Mouse (Mus musculus) kidney, postnatal 0 days (tissue): ENCODE measurements around the gene Txnrd3. TPM values are rescaled to one million over a fixed set of nuclear protein-coding genes. Genes with fewer than 3 reads are reported as not detected.
A peak's percentile ranks its signal among the peaks of the same experiment; 100 is the strongest.

Source experiments
- ATAC-seq: fragments of 200-750 bp; cut with Nextera tagmentation; replicated peaks from 2 replicates; pipeline ENCODE4 v1.8.0; 2017; ENCODE audit warnings: low read depth, moderate number of reproducible peaks, moderate TSS enrichment, moderate library complexity; ENCODE audit not compliant: low FRiP score
- DNase-seq: peaks from one replicate; pipeline ENCODE4 v3.0.0-alpha.2; 2016; ENCODE audit warnings: low spot score
- H3K27ac ChIP-seq: fragments of 300-500 bp; sonication (generic); 2 replicates; pipeline ENCODE4 v1.5.1; 2014; ENCODE audit warnings: mild to moderate bottlenecking
- H3K27me3 ChIP-seq: fragments of 300-500 bp; sonication (generic); 2 replicates; pipeline ENCODE4 v1.6.1; 2014; ENCODE audit warnings: low read length, mixed read lengths; ENCODE audit not compliant: insufficient read depth
- H3K36me3 ChIP-seq: fragments of 300-500 bp; sonication (generic); 2 replicates; pipeline ENCODE4 v1.6.1; 2014; ENCODE audit warnings: low read length, mixed read lengths; ENCODE audit not compliant: insufficient read depth
- H3K4me1 ChIP-seq: fragments of 300-500 bp; sonication (generic); replicated peaks from 2 replicates; pipeline ENCODE4 v1.6.1; 2014; ENCODE audit warnings: antibody characterized with exemption, low read length, mixed read lengths; ENCODE audit not compliant: insufficient read depth
- H3K4me2 ChIP-seq: fragments of 300-500 bp; sonication (generic); 2 replicates; pipeline ENCODE4 v1.6.1; 2014; ENCODE audit warnings: mild to moderate bottlenecking, low read length, moderate library complexity, mixed read lengths
- H3K4me3 ChIP-seq: fragments of 300-500 bp; sonication (generic); replicated peaks from 2 replicates; pipeline ENCODE4 v1.5.1; 2014; ENCODE audit warnings: low read depth, low read length
- H3K9ac ChIP-seq: fragments of 300-500 bp; sonication (generic); 2 replicates; pipeline ENCODE4 v1.6.1; 2014; ENCODE audit warnings: low read depth, low read length
- H3K9me3 ChIP-seq: fragments of 300-500 bp; sonication (generic); replicated peaks from 2 replicates; pipeline ENCODE4 v1.6.1; 2016; ENCODE audit warnings: low read length, inconsistent platforms, mixed read lengths
- CTCF ChIP-seq: IDR thresholded peaks from 2 replicates; pipeline ENCODE4 v1.5.1; 2016; ENCODE audit warnings: antibody characterized with exemption, low read depth, mild to moderate bottlenecking, moderate library complexity
- WGBS: fragments of 180-500 bp; shearing (Covaris S2); extraction: QIAGEN DNeasy Blood & Tissue Kit; methylation state at CpG from one replicate; pipeline ENCODE4 v1.1.7; 2014; 5-methylcytosine and 5-hydroxymethylcytosine counted together
- polyA plus RNA-seq: library from polyadenylated mRNA; unstranded; fragments of >200 nt; fragmentation: Nextera tagmentation; extraction: Ambion mirVana; gene quantifications from 2 replicates; pipeline ENCODE4 v1.2.1, GENCODE M21; 2015

Txnrd3 gene
- polyA plus RNA-seq, 1 experiment from 2014 or later, result 29.2 TPM

DNA sequence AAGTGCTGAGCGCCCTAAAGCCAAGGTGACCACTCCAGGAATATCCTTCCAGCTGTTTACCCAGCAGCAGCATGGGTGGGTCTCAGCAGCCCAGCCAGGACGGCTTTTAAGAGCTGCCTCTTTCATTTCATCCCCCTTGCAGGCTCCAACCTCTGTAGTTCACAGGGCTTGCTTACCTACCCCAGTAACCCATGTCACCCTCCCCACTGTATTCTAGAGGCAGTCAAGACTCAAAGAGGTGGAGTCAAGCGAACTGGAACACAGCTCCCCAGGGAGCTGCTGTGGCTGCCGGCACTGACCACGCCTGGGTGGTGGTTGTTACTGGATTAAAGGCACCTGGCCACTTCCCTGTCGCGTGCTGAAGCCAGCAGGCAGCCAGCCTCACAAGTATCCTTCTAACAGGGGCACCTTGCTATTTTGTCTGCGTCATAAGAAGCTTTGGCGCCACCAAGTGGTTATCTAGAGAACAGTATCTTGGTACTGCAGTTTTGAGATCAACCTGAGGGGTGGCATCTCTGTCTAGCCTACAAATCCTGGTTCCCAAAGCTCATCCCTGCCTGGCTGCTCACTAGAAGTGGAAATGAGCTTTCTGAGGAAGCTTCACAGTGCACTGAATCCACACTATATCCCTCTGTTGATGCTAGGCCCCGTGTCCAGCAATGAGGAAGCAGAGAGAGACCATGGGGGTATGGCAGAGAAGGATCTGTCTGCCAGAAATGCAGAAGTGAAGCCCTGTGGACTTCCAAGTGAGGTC lies 11.8 kb upstream of the Txnrd3 start:
- Histone ChIP-seq H3K9ac (no peak overlapping the region), H3K9me3 (no peaks in the 10 kb centered on the region), H3K36me3 (no peaks in the 10 kb centered on the region), H3K4me1 (peaks cover 5% of the 10 kb centered on the region; the same call in 1 of the 2 replicates), H3K27ac (no peak overlapping the region), H3K4me2 (no peak overlapping the region), H3K4me3 (no peak overlapping the region), H3K27me3 (no peaks in the 10 kb centered on the region)
- ATAC-seq (peak; percentile 73), DNase-seq (peak; percentile 95)
- 9% methylated on average over 10 of the region's 10 CpGs for WGBS
- TF ChIP-seq CTCF, result peak; percentile 92

DNA sequence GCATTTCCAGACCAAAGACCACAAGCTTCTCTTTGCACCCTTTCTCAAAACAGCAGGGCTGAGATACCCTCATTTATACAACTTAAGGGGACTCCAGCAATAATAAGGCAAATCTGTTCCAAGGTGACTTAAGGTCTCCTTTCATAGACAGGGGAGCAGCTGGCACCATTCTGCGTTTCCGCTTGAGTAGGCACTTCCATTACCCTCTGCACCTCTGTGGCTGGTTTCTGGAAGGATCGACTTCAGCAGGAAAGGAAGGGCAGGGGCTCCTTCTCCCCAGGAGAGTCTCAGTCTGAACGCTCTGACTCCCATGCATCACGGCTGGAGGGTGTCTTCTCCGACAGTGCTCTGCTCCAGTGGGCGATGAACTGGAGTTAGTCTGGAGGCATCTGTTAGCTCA lies 10.7 kb upstream of the Txnrd3 start:
- 47% methylated on average over 7 of the region's 7 CpGs for WGBS
- peaks cover 5% of the 10 kb centered on the region; the same call in 1 of the 2 replicates for H3K4me1 ChIP-seq
- H3K4me3 ChIP-seq, result no peak overlapping the region
- H3K4me2 ChIP-seq, result no peak overlapping the region
- no peaks in the 10 kb centered on the region for H3K27me3 ChIP-seq
- H3K9me3 ChIP-seq, result no peaks in the 10 kb centered on the region
- H3K27ac ChIP-seq, result no peak overlapping the region
- H3K9ac ChIP-seq, result no peak overlapping the region
- no peak for TF ChIP-seq CTCF
- ATAC-seq, result no peak
- H3K36me3 ChIP-seq, result no peaks in the 10 kb centered on the region
- DNase-seq, result no peak

DNA sequence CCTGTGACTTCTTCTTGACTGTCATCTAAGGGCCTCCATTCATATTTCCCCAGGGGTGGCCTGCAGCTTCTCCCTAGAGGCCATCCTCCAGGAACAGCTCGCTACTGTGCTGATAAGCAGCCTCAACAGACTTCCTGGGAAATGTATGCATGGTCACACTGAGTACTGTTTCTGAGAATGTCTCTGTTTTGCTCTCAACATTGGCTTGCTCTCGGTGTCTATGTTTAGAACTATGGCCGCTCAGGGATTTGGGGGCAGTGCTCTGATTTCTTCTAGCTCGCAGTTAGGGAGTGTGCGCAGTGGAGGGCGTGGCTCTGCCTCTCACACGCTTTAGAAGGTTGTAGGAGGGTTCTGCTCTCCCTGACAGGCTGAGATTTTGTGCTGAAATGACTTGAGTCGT lies 9.4 kb upstream of the Txnrd3 start:
- ATAC-seq, result no peak
- no peak overlapping the region for H3K9ac ChIP-seq
- no peak overlapping the region for H3K27ac ChIP-seq
- H3K9me3 ChIP-seq, result no peaks in the 10 kb centered on the region
- WGBS, result 41% methylated on average over 8 of the region's 8 CpGs
- no peak overlapping the region for H3K4me3 ChIP-seq
- no peak overlapping the region for H3K4me2 ChIP-seq
- TF ChIP-seq CTCF, result no peak
- DNase-seq, result peak; percentile 34
- H3K4me1 ChIP-seq, result peaks cover 5% of the 10 kb centered on the region; the same call in 1 of the 2 replicates
- H3K27me3 ChIP-seq, result no peaks in the 10 kb centered on the region
- H3K36me3 ChIP-seq, result no peaks in the 10 kb centered on the region

DNA sequence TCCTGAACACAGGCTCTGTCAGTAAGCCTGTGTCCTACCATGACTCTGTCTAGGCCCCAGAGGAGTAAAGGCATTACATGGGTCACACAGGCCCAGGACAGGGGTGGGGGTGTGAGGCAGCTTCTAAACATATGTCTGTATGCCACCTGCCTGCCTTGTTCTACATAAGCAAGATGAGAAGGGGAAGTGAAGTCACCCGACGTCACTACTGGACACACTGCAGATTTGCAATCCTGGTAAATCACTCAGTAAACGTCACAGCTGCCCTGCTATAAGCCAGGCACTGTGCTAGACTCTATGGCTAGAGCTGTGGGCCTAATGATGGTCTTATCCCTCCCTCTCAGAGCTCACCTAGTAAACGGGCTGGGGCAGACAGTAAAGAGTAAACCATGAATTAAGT lies 5.8 kb upstream of the Txnrd3 start:
- 74% methylated on average over 4 of the region's 4 CpGs for WGBS

DNA sequence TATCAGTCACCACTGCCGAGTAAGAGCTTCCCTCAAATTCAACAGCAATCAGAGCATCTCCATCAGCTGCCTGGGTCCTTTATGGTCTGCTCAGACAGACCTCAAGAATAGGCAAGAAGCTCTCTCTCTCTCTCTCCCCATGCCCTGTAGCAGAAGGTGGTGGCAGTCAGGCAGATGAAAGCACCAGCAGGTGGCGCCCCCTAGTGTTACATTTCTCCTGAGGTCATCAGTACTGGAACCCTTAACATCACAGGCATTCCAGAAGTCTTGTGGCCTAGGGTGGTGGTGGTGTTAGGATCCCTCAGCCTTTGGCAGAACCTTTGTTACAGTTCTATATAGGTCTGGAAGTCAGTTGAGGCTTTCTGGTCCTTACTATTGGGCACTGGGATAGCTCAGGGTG lies 4.8 kb upstream of the Txnrd3 start:
- Histone ChIP-seq H3K27me3 (no peaks in the 10 kb centered on the region), H3K4me1 (no peaks in the 10 kb centered on the region; the same call in none of the 2 replicates), H3K27ac (no peak overlapping the region), H3K4me3 (no peak overlapping the region), H3K36me3 (no peaks in the 10 kb centered on the region), H3K4me2 (no peak overlapping the region), H3K9me3 (no peaks in the 10 kb centered on the region), H3K9ac (no peak overlapping the region)
- peak; percentile 36 for DNase-seq
- 44% methylated on average over 2 of the region's 2 CpGs for WGBS
- no peak for ATAC-seq
- peak; percentile 63 for TF ChIP-seq CTCF

More for the DNA sequence above, 5.8 kb upstream of the Txnrd3 start:
- no peaks in the 10 kb centered on the region for H3K9me3 ChIP-seq
- H3K27me3 ChIP-seq, result no peaks in the 10 kb centered on the region
- H3K27ac ChIP-seq, result no peak overlapping the region
- H3K4me3 ChIP-seq, result no peak overlapping the region
- ATAC-seq, result no peak
- H3K36me3 ChIP-seq, result no peaks in the 10 kb centered on the region
- no peak for DNase-seq
- H3K9ac ChIP-seq, result no peak overlapping the region
- peaks cover 5% of the 10 kb centered on the region for H3K4me1 ChIP-seq
- no peak overlapping the region for H3K4me2 ChIP-seq
- no peak for TF ChIP-seq CTCF

DNA sequence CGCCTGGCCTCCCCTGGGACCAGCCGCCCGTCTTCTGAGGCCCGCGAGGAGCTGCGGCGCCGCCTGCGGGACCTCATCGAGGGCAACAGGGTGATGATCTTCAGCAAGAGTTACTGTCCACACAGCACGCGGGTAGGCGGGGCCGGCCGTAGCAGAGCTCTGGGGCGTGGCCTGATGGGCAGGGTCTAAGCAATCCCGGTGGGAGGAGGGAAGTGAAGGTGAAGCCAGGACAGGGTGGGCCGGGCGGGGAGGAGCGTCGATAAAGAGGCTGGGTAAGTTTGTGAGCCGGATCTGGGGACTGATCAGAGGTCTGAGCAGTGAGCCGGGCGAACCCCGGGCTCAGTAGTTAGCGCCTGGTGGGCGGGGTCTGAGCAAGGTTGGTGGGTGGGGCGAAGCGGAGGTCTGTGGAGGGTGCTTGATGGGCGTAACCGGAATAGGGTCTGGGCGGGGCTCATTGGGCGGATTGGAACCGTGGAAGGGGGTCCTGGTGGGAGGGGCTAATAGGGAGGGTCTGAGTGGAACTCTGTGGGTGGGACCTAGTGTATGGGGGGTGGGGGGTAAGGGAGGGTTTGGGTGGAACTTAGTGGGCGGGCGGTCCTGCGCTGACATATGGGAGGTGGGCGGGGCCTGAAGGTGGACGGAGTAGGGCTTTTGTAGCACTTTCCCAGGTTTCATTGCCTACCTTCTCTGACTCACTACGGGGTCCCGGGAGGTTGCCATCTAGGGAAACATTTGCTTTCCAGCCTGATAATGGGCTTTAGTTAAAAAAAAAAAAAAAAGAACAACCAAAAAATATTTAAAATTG lies 685 bp downstream of the Txnrd3 start:
- TF ChIP-seq CTCF, result no peak
- Histone ChIP-seq H3K4me2 (peak overlapping the region; percentile 89), H3K4me3 (peak overlapping the region; percentile 56), H3K27ac (peak overlapping the region; percentile 98), H3K4me1 (peaks cover 6% of the 10 kb centered on the region; the same call in 1 of the 2 replicates), H3K9me3 (no peaks in the 10 kb centered on the region), H3K36me3 (no peaks in the 10 kb centered on the region), H3K27me3 (no peaks in the 10 kb centered on the region), H3K9ac (peak overlapping the region; percentile 72)
- ATAC-seq (peak; percentile 96), DNase-seq (peak; percentile 98)
- under 1% methylated on average over 40 of the region's 41 CpGs for WGBS
